Mouse (Mus musculus) frontal cortex, postnatal 14 days (tissue): ENCODE results near the gene Rasgrf2.

Source experiments
- DNase-seq, 2 experiments: peaks; one replicate each; pipeline ENCODE4 v3.0.0; 2022; ENCODE audit warnings: low spot score in 2 of 2

The Rasgrf2 gene

GRCm38 (mm10) chr13:92041584-92042563 is 89.6 kb downstream of the Rasgrf2 start:
- no peak for DNase-seq

- no peak for DNase-seq
Observed at GRCm38 (mm10) chr13:92030364-92031057, 100.9 kb downstream of the Rasgrf2 start.

GRCm38 (mm10) chr13:92029666-92030065 is 101.8 kb downstream of the Rasgrf2 start:
- DNase-seq, result no peak

GRCm38 (mm10) chr13:92027951-92028350 is 103.5 kb downstream of the Rasgrf2 start:
- DNase-seq, result no peak

- no peak for DNase-seq
Observed at GRCm38 (mm10) chr13:92026651-92027050, 104.8 kb downstream of the Rasgrf2 start.

- DNase-seq, result no peak
Observed at GRCm38 (mm10) chr13:92025124-92025523, 106.3 kb downstream of the Rasgrf2 start.

- no peak for DNase-seq
Observed at GRCm38 (mm10) chr13:92022202-92022601, 109.3 kb downstream of the Rasgrf2 start.

- no peak for DNase-seq
Observed at GRCm38 (mm10) chr13:91996929-91997328, 134.5 kb downstream of the Rasgrf2 start.

GRCm38 (mm10) chr13:91991412-91991811 is 140.0 kb downstream of the Rasgrf2 start:
- no peak for DNase-seq

- no peak for DNase-seq
Observed at GRCm38 (mm10) chr13:91990709-91991284, 140.7 kb downstream of the Rasgrf2 start.

GRCm38 (mm10) chr13:91988378-91988777 is 143.1 kb downstream of the Rasgrf2 start:
- DNase-seq, result no peak

GRCm38 (mm10) chr13:91986958-91987357 is 144.5 kb downstream of the Rasgrf2 start:
- no peak for DNase-seq

GRCm38 (mm10) chr13:91985915-91986589 is 145.4 kb downstream of the Rasgrf2 start:
- no peak for DNase-seq

GRCm38 (mm10) chr13:91985019-91985418 is 146.4 kb downstream of the Rasgrf2 start:
- DNase-seq, result no peak

- DNase-seq, result no peak
Observed at GRCm38 (mm10) chr13:91982080-91982479, 149.4 kb downstream of the Rasgrf2 start.

- DNase-seq, result no peak
Observed at GRCm38 (mm10) chr13:91981414-91981813, 150.0 kb downstream of the Rasgrf2 start.

GRCm38 (mm10) chr13:91976971-91977370 is 154.5 kb downstream of the Rasgrf2 start:
- no peak for DNase-seq

- DNase-seq, result no peak
Observed at GRCm38 (mm10) chr13:91976541-91976940, 154.9 kb downstream of the Rasgrf2 start.

- peak in 1 of 2 experiments; percentile 33 for DNase-seq
Observed at GRCm38 (mm10) chr13:91974154-91974553, 157.3 kb downstream of the Rasgrf2 start.

GRCm38 (mm10) chr13:91971246-91971645 is 160.2 kb downstream of the Rasgrf2 start:
- no peak for DNase-seq

GRCm38 (mm10) chr13:91956474-91956873 is 175.0 kb downstream of the Rasgrf2 start:
- no peak for DNase-seq

GRCm38 (mm10) chr13:91955646-91956045 is 175.8 kb downstream of the Rasgrf2 start:
- no peak for DNase-seq
